Mouse (Mus musculus) C2C12 (cell line): ENCODE measurements around the gene Tubb5. TPM values are rescaled to one million over a fixed set of nuclear protein-coding genes. Genes with fewer than 3 reads are reported as not detected.

ENCODE experiments used
- H3K27me3 ChIP-seq: one replicate; pipeline ENCODE4 v1.6.1; 2011; ENCODE audit not compliant: control insufficient read depth, insufficient read depth, insufficient read length
- H3K36me3 ChIP-seq: one replicate; pipeline ENCODE4 v1.6.1; 2011; ENCODE audit not compliant: control insufficient read depth, insufficient read depth
- H3K4me3 ChIP-seq: one replicate; pipeline ENCODE4 v1.5.1; 2011; ENCODE audit warnings: mild to moderate bottlenecking, control low read depth; ENCODE audit not compliant: poor library complexity, insufficient read depth, severe bottlenecking
- H3K79me2 ChIP-seq: one replicate; pipeline ENCODE4 v1.6.1; 2011; ENCODE audit not compliant: control insufficient read depth, insufficient read depth
- H3K79me3 ChIP-seq: one replicate; pipeline ENCODE4 v1.6.1; 2011; ENCODE audit warnings: low read depth, control low read depth
- H3ac ChIP-seq: one replicate; pipeline ENCODE3; 2011; ENCODE audit warnings: low read depth; ENCODE audit not compliant: control insufficient read depth, insufficient read length
- CEBPB ChIP-seq: IDR thresholded peaks from one replicate; pipeline ENCODE4 v1.6.1; 2011; ENCODE audit warnings: low read depth, mild to moderate bottlenecking, control low read depth, moderate library complexity
- CTCF ChIP-seq: IDR thresholded peaks from one replicate; pipeline ENCODE4 v1.5.1; 2011; ENCODE audit not compliant: control insufficient read depth, insufficient read depth, insufficient read length
- FOSL1 ChIP-seq: IDR thresholded peaks from one replicate; pipeline ENCODE4 v1.8.0; 2011; ENCODE audit warnings: mild to moderate bottlenecking, low read length; ENCODE audit not compliant: poor library complexity, insufficient read depth, severe bottlenecking
- MAX ChIP-seq: IDR thresholded peaks from one replicate; pipeline ENCODE4 v1.6.1; 2011; ENCODE audit warnings: mild to moderate bottlenecking, control low read depth
- MYOD1 ChIP-seq: IDR thresholded peaks from one replicate; pipeline ENCODE4 v1.6.1; 2011; ENCODE audit warnings: low read depth; ENCODE audit not compliant: control insufficient read depth, insufficient read length
- MYOG ChIP-seq: IDR thresholded peaks from one replicate; pipeline ENCODE4 v1.6.1; 2011; ENCODE audit not compliant: control insufficient read depth, insufficient read length; ENCODE audit errors: extremely low read depth
- USF1 ChIP-seq: IDR thresholded peaks from one replicate; pipeline ENCODE4 v1.6.1; 2011; ENCODE audit warnings: low read depth, mild to moderate bottlenecking, control low read depth, moderate library complexity
- polyA plus RNA-seq: library from polyadenylated mRNA; unstranded; fragments of >200 nt; fragmentation: generic; extraction: Trizol; gene quantifications from one replicate; pipeline ENCODE4 v1.2.1, GENCODE M21; 2012; ENCODE audit warnings: missing spikeins

Gene Tubb5
- polyA plus RNA-seq, 1 experiment, result 1,881 TPM

DNA sequence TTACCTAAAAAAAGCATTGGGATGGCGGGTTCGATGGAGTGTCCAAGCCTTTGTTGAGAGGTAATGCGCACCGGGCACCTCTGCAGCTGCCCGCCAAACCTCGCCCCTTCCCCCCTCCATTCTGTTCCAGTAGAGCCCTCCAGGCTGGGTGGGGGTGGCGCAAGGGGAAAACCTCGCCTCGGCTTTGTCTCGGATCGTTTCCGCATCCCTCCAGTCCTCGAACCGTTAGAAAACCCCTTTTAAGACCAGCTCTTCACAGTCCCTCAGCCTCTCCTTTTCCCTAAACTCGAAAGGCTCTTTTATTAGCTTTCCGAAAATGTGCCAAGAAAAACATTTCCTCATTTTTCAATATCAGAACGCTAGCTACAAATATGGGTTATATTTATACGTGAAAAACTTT lies 619 bp downstream of the Tubb5 start:
- Histone ChIP-seq H3K4me3 (peak overlapping the region; percentile 94), H3ac (peak overlapping the region; percentile 83), H3K79me2 (peaks cover 66% of the 10 kb centered on the region), H3K36me3 (peaks cover 36% of the 10 kb centered on the region), H3K79me3 (peaks cover 46% of the 10 kb centered on the region), H3K27me3 (no peaks in the 10 kb centered on the region)
- TF ChIP-seq MYOD1 (no peak), USF1 (no peak), FOSL1 (no peak), MYOG (no peak), CEBPB (no peak), MAX (no peak), CTCF (no peak)

- Histone ChIP-seq H3ac (peak overlapping the region; percentile 95), H3K79me3 (peaks cover 44% of the 10 kb centered on the region), H3K36me3 (peaks cover 36% of the 10 kb centered on the region), H3K27me3 (no peaks in the 10 kb centered on the region), H3K4me3 (peak overlapping the region; percentile 94), H3K79me2 (peaks cover 62% of the 10 kb centered on the region)
- TF ChIP-seq USF1 (peak; percentile 89), MAX (peak; percentile 87), CTCF (no peak), FOSL1 (no peak)
Measured at GRCm38 (mm10) chr17:35836991-35837422, 1.1 kb downstream of the Tubb5 start.

GRCm38 (mm10) chr17:35836178-35836965 lies 1.7 kb downstream of the Tubb5 start:
- H3K36me3 ChIP-seq, result peaks cover 36% of the 10 kb centered on the region
- peak overlapping the region; percentile 94 for H3K4me3 ChIP-seq
- H3K79me2 ChIP-seq, result peaks cover 60% of the 10 kb centered on the region
- peaks cover 44% of the 10 kb centered on the region for H3K79me3 ChIP-seq
- TF ChIP-seq USF1, result no peak
- no peak for TF ChIP-seq MYOD1
- TF ChIP-seq MAX, result peak; percentile 34
- peak; percentile 54 for TF ChIP-seq CTCF
- no peak for TF ChIP-seq FOSL1
- no peak for TF ChIP-seq MYOG
- TF ChIP-seq CEBPB, result no peak
- H3K27me3 ChIP-seq, result no peaks in the 10 kb centered on the region
- peak overlapping the region; percentile 95 for H3ac ChIP-seq

DNA sequence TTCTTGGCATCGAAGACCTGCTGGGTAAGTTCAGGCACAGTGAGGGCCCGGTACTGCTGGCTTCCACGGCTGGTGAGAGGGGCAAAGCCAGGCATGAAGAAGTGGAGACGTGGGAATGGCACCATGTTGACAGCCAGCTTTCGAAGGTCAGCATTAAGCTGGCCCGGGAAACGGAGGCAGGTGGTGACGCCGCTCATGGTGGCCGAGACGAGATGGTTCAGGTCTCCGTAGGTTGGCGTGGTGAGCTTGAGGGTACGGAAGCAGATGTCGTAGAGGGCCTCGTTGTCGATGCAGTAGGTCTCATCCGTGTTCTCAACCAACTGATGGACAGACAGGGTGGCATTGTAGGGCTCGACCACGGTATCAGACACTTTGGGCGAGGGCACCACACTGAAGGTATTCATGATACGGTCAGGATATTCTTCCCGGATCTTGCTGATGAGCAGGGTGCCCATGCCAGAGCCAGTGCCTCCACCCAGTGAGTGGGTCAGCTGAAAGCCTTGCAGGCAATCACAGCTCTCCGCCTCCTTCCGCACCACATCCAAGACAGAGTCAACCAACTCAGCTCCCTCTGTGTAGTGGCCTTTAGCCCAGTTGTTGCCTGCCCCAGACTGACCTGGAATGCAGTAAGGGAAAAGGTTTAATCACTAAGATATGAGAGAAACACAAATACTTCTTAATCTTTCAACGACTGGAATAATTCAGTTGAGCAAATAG lies 2.5 kb downstream of the Tubb5 start:
- Histone ChIP-seq H3ac (peak overlapping the region; percentile 25), H3K79me3 (peaks cover 44% of the 10 kb centered on the region), H3K4me3 (peak overlapping the region; percentile 94), H3K36me3 (peaks cover 36% of the 10 kb centered on the region), H3K79me2 (peaks cover 60% of the 10 kb centered on the region), H3K27me3 (no peaks in the 10 kb centered on the region)
- TF ChIP-seq MYOD1 (no peak), MAX (no peak), CTCF (no peak), CEBPB (no peak), FOSL1 (no peak), USF1 (no peak), MYOG (no peak)

DNA sequence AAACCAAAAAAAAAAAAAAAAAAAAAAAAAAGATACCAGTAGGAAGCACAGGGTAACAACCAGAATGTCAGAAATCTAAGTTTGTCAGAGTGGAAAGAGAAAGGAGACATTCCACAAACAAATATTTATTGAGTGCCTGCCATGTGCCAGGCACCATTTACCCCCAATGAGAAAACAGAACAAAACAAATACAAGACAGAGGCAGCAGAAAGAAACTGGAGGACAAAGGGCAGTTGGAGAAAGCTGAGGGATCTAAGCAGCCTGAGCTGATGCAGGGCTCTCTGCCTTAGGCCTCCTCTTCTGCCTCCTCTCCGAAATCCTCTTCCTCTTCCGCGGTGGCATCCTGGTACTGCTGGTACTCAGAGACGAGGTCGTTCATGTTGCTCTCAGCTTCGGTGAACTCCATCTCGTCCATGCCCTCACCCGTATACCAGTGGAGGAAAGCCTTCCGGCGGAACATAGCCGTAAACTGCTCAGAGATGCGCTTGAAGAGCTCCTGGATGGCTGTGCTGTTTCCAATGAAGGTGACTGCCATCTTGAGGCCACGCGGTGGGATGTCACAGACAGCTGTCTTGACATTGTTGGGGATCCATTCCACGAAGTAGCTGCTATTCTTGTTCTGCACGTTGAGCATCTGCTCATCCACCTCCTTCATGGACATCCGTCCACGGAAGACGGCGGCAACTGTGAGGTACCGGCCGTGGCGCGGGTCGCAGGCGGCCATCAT lies 3.2 kb downstream of the Tubb5 start:
- H3K79me3 ChIP-seq, result peaks cover 44% of the 10 kb centered on the region
- peaks cover 57% of the 10 kb centered on the region for H3K79me2 ChIP-seq
- no peaks in the 10 kb centered on the region for H3K27me3 ChIP-seq
- peak overlapping the region; percentile 94 for H3K4me3 ChIP-seq
- H3ac ChIP-seq, result peak overlapping the region; percentile 25
- H3K36me3 ChIP-seq, result peaks cover 36% of the 10 kb centered on the region
- TF ChIP-seq CTCF (no peak), USF1 (no peak), FOSL1 (no peak), MYOG (no peak), CEBPB (no peak), MAX (no peak), MYOD1 (no peak)
